ENCODE assay signal across 8 mouse cellular contexts in genomic region chr11:103027570-103028175, GRCm38 (mm10). TPM values are rescaled to one million over a fixed set of nuclear protein-coding genes. Genes with fewer than 3 reads are reported as not detected.
DNase-seq lines count a peak whose midpoint lies in the region; ATAC-seq and TF ChIP-seq lines count a peak whose summit lies in the region.

No protein-coding gene starts in this region.

- H3K4me3 ChIP-seq in kidney, adult 2 months (ENCODE audit: insufficient read depth, low read depth, low read length) = peak overlapping the region; percentile 94
- peak overlapping the region; percentile 86 for H3K4me3 ChIP-seq in bone marrow, adult 2 months (replicated peaks; ENCODE audit: control insufficient read depth, low read depth, low read length)
- peak overlapping the region; percentile 85 for H3K4me3 ChIP-seq in hindbrain, embryonic 15.5 days
- peak overlapping the region; percentile 48 for H3K4me3 ChIP-seq in midbrain, embryonic 16.5 days (ENCODE audit: low read depth, low read length)

- no peaks in the 10 kb centered on the region for H3K36me3 ChIP-seq in kidney, adult 2 months (ENCODE audit: control insufficient read depth, insufficient read depth, low read length)
- no peaks in the 10 kb centered on the region; the same call in 1 of the 2 replicates for H3K36me3 ChIP-seq in hindbrain, embryonic 15.5 days
- H3K36me3 ChIP-seq in midbrain, embryonic 16.5 days (ENCODE audit: control insufficient read depth, insufficient read depth, low read length) = no peaks in the 10 kb centered on the region

- no peak for TF ChIP-seq CTCF in kidney, adult 2 months (conservative IDR thresholded peaks at IDR 0.05; ENCODE audit: insufficient read depth, insufficient read length, low read depth, low read length)
- TF ChIP-seq CTCF in bone marrow, adult 2 months (IDR thresholded peaks at IDR 0.05; ENCODE audit: control insufficient read depth, insufficient read depth, low read length) = no peak

- DNase-seq in kidney, adult 2 months = no peak
- DNase-seq in kidney, adult 18-20 months = no peak
- DNase-seq in ovary, postnatal 10 days (ENCODE audit: low spot score) = no peak
- DNase-seq in thymus, postnatal 25 days = no peak
- no peak for DNase-seq in gastrocnemius, postnatal 4 days (ENCODE audit: low spot score in 2 of 2)

- no peaks in the 10 kb centered on the region for H3K27me3 ChIP-seq in kidney, adult 2 months (replicated peaks; ENCODE audit: control insufficient read depth, insufficient read depth, low read length)
- no peaks in the 10 kb centered on the region for H3K27me3 ChIP-seq in hindbrain, embryonic 15.5 days
- no peaks in the 10 kb centered on the region for H3K27me3 ChIP-seq in midbrain, embryonic 16.5 days (ENCODE audit: control insufficient read depth, insufficient read depth, low read depth, low read length)

- peak; percentile 39 for ATAC-seq in hindbrain, embryonic 15.5 days (ENCODE audit: low FRiP score, low read depth)
- peak; percentile 19; the same call in 1 of the 2 replicates for ATAC-seq in midbrain, embryonic 16.5 days

- H3K9ac ChIP-seq in hindbrain, embryonic 15.5 days = peak overlapping the region; percentile 71
- peak overlapping the region; percentile 62 for H3K9ac ChIP-seq in midbrain, embryonic 16.5 days (ENCODE audit: low read depth, low read length)

- no peak for TF ChIP-seq POLR2A in kidney, adult 2 months (IDR thresholded peaks at IDR 0.05; ENCODE audit: low read depth, low read length)
- no peak for TF ChIP-seq POLR2A in bone marrow, adult 2 months (IDR thresholded peaks at IDR 0.05; ENCODE audit: borderline replicate concordance, control insufficient read depth, low read depth, low read length)

- H3K4me2 ChIP-seq in hindbrain, embryonic 15.5 days = peak overlapping the region; percentile 77
- peak overlapping the region; percentile 60 for H3K4me2 ChIP-seq in midbrain, embryonic 16.5 days (ENCODE audit: low read length)

- 9% methylated on average over 8 of the region's 8 CpGs for WGBS in kidney, adult 2 months
- 3% methylated on average over 8 of the region's 8 CpGs for WGBS in bone marrow, adult 2 months
- WGBS in hindbrain, embryonic 15.5 days = 16% methylated on average over 8 of the region's 8 CpGs
- WGBS in midbrain, embryonic 16.5 days = 15% methylated on average over 8 of the region's 8 CpGs

- H3K27ac ChIP-seq in kidney, adult 2 months (ENCODE audit: insufficient read depth, low read depth, low read length) = peak overlapping the region; percentile 96
- H3K27ac ChIP-seq in bone marrow, adult 2 months (ENCODE audit: control insufficient read depth, insufficient read depth, low read depth, low read length, poor library complexity) = peak overlapping the region; percentile 79
- H3K27ac ChIP-seq in hindbrain, embryonic 15.5 days (replicated peaks) = peak overlapping the region; percentile 91
- peak overlapping the region; percentile 68 for H3K27ac ChIP-seq in midbrain, embryonic 16.5 days (ENCODE audit: low read length)

- no peaks in the 10 kb centered on the region for H3K9me3 ChIP-seq in hindbrain, embryonic 15.5 days
- H3K9me3 ChIP-seq in midbrain, embryonic 16.5 days (replicated peaks; ENCODE audit: control insufficient read depth, low read length, poor library complexity, severe bottlenecking) = no peaks in the 10 kb centered on the region

- peaks cover 8% of the 10 kb centered on the region; the same call in 1 of the 2 replicates for H3K4me1 ChIP-seq in kidney, adult 2 months (ENCODE audit: control insufficient read depth, insufficient read depth, low read length)
- peaks cover 2% of the 10 kb centered on the region; the same call in 1 of the 2 replicates for H3K4me1 ChIP-seq in bone marrow, adult 2 months (ENCODE audit: control insufficient read depth, insufficient read depth, low read length)
- peaks cover 34% of the 10 kb centered on the region for H3K4me1 ChIP-seq in hindbrain, embryonic 15.5 days (replicated peaks)
- H3K4me1 ChIP-seq in midbrain, embryonic 16.5 days (ENCODE audit: control insufficient read depth, insufficient read depth, low read length) = peaks cover 23% of the 10 kb centered on the region

RNA-seq across cellular contexts. Expression of gene Nmt1, which starts 0.3 kb away (rescaled TPM):
- polyA plus RNA-seq in kidney, adult 2 months (2012; rRNA removed) = 45.3 and 49.7 TPM in 2 replicates
- 28.0 and 38.2 TPM in 2 replicates for polyA plus RNA-seq in bone marrow, adult 2 months (2011; ENCODE audit: insufficient read depth, insufficient read length, low replicate concordance, missing spikeins)
- polyA plus RNA-seq in hindbrain, embryonic 15.5 days (2015; fragmentation: Nextera tagmentation; extraction: Ambion mirVana) = 32.4 and 34.7 TPM in 2 replicates
- polyA plus RNA-seq in midbrain, embryonic 16.5 days (2015; fragmentation: Nextera tagmentation; extraction: Ambion mirVana) = 25.5 and 26.8 TPM in 2 replicates
- total RNA-seq in gastrocnemius, postnatal 4 days (2021) = 10 to 100 TPM; 55.9 to 59.3 TPM

RNA-seq across cellular contexts. Expression of gene Dcakd, which starts 0.5 kb away (rescaled TPM):
- polyA plus RNA-seq in kidney, adult 2 months (2012; rRNA removed) = 49.5 and 51.3 TPM in 2 replicates
- 10.0 and 13.9 TPM in 2 replicates for polyA plus RNA-seq in bone marrow, adult 2 months (2011; ENCODE audit: insufficient read depth, insufficient read length, low replicate concordance, missing spikeins)
- 152 and 194 TPM in 2 replicates for polyA plus RNA-seq in hindbrain, embryonic 15.5 days (2015; fragmentation: Nextera tagmentation; extraction: Ambion mirVana)
- polyA plus RNA-seq in midbrain, embryonic 16.5 days (2015; fragmentation: Nextera tagmentation; extraction: Ambion mirVana) = 157 and 174 TPM in 2 replicates
- 10 to 100 TPM; 69.0 to 73.1 TPM for total RNA-seq in gastrocnemius, postnatal 4 days (2021)
